Mouse (Mus musculus) lung, postnatal 4 days (tissue): ENCODE results near the gene Stk24.
"Not testable (repeated sequence)": the region's sequence is repeated elsewhere in the genome, so short reads cannot be mapped to it uniquely, and the experiment has no call there.

Source experiments
- DNase-seq, 2 experiments: peaks; one replicate each; pipeline ENCODE4 v3.0.0; 2021

Stk24 gene

DNA sequence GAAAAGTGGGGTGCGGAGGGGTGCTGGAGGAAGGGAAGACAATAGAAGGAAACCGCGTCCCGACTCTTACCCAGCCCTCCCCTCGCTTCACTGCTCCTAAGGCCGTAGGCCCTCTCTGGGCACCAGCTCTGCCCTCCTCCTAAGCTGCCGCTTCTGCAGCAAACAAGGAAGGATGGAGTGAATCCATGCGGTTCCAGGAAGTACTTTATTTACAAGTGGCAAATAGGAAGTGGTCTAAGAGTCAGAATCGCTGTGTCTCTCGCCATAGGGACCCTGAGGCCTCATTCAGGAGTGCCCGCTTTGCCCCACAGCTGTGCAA is at the start of gene Stk24:
Gene Stk24 (minus strand): TSS at position 185 of the 319 bp plus-strand sequence.
- peak in 1 of 2 experiments; percentile 80 for DNase-seq

GRCm38 (mm10) chr14:121428148-121428547 is 48.3 kb upstream of the Stk24 start:
- no peak for DNase-seq

GRCm38 (mm10) chr14:121426743-121427142 is 46.9 kb upstream of the Stk24 start:
- DNase-seq = peak in 1 of 2 experiments; percentile 27

GRCm38 (mm10) chr14:121425004-121425793 is 45.4 kb upstream of the Stk24 start:
- DNase-seq = no peak

- DNase-seq = peak in 1 of 2 experiments; percentile 30
These were observed 43.5 kb upstream of the Stk24 start for GRCm38 (mm10) chr14:121423341-121423751.

DNA sequence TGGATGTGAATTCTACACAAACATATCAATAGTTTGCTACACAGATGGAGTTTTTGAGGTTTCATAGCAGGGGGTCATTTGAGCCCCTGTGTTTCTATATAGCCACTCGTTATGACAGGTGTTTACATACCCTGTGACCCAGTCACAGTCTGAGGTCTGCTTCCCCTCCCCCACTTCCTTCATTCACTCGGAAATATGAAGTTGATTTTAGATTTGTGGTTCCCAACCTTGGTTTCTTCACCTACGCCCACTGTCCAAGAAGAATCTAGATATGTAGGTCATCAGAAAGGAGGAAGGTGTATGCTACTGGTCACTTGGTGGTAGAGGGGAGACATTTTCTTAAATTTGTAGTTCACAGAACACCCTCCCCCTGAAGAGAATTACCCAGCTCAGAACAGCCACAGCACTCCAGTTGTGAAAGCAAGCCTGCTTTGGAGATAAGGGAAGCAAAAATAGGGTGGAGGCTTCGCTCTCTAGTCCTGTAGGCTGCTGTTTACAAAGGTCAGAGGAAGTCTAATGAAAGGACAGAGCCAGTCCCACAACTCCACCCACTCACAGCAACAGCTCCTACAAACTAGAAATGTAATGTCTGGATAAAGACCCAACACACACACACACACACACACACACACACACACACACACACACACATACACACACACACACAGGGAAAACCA is 43.0 kb upstream of the Stk24 start:
- peak; percentile 44 to 53 for DNase-seq

- DNase-seq = no peak
These were observed 42.2 kb upstream of the Stk24 start for GRCm38 (mm10) chr14:121422000-121422399.

DNA sequence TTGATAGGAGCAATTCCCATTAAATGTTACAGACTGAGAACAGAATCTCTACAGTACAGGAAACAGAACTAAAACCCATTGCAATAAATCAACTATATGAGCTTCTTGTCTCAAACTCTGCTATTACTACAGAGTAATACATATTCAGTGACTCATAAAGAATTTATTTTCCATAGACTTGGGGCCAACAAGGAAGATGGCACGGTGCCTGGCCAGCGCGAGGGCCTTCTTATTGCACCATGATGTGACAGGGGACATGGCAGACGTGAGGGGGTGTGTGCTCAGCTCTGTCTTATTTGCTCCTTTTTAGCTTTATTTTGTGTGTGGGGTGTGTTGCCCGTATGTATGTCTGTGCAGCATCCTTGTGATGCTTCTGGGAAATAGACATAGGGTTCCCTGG is 37.8 kb upstream of the Stk24 start:
- peak; percentile 74 to 83 for DNase-seq

- no peak for DNase-seq
These were observed 37.0 kb upstream of the Stk24 start for GRCm38 (mm10) chr14:121416626-121417319.

DNA sequence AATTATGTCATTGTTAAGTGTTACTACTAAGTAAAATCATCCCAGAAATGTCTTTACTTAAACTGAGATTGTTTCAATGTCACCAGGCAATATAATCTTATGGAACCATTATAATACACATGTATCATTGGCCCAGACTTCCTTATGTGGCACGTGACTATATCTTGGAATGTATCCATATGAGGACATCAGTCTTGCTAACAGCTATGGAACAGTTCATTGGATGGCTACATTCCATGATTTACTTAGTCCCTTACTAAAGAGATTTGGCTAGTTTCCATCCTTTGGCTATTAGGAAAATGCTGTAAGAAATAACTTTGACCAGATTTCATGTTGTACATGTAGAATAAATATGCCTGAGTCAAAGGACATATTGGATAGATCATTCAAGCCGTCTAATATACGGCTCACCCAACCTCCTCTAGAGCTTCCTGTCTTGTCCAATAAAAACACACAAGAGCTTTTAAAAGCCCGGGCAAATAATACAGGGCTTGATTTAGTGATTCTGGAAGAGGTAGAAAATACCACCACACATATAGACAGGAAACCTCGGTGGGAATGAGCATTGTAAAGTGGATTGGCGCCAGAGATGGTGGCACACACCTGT is 34.9 kb upstream of the Stk24 start:
- no peak for DNase-seq

- DNase-seq = not testable (repeated sequence)
These were observed 33.9 kb upstream of the Stk24 start for GRCm38 (mm10) chr14:121413726-121414125.

GRCm38 (mm10) chr14:121408944-121409343 is 29.1 kb upstream of the Stk24 start:
- no peak for DNase-seq

DNA sequence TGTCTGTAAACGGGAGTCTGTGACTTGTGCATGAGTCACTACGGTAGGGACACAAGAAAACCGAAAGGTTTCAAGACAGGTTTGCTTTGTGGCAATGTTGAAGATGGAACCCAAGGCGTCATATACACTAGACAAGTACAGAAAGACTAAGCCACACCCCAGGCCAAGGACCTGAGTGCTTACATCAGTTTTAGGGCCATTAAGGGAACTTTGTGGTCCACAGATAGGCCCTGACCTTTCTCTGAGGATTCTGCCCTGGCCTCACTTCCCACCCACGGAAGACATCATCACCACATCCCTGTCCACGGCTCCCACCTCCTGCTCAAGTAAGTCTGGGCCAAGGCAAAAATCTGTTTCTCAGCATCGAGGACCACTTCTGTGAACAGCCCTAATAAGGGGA is 27.1 kb upstream of the Stk24 start:
- no peak for DNase-seq

GRCm38 (mm10) chr14:121405546-121405945 is 25.7 kb upstream of the Stk24 start:
- no peak for DNase-seq

GRCm38 (mm10) chr14:121405120-121405519 is 25.3 kb upstream of the Stk24 start:
- no peak for DNase-seq

DNA sequence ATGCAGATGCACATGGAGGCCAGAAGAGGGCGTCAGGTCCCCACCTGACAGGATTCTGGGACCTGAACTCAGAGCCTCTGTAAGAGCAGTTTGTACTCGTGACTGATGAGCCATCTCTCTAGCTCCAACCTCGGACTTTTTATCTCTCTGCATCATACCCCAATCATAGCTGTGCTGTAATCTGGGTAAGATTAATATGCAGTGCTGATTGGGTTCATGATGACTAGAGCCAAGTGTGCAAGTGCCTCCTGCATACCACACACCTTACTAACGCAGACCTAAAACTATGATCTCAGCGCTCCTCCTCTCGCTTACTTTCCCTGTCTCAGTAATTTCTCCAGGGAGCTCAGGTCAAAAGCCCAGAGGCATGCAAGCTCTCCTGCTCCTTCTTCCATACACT is 19.9 kb upstream of the Stk24 start:
- no peak for DNase-seq

GRCm38 (mm10) chr14:121397471-121397870 is 17.7 kb upstream of the Stk24 start:
- peak in 1 of 2 experiments; percentile 70 for DNase-seq

DNA sequence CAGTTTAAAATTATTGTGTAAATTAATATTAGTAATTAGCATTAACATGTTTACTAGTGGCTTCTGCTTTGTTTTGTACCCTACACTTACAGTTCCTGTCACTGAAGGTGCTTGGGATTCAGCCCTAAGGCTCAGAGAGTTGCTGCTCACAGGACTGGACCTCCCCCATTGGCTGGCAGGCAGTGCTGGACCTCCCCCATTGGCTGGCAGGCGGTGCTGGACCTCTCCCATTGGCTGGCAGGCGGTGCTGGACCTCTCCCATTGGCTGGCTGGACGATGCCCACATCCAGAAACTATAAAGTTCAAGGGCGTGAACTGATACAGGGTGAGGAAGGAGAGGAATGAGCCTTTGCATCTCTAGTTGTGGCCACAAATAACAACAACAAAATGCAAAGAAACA is 15.3 kb upstream of the Stk24 start:
- no peak for DNase-seq

GRCm38 (mm10) chr14:121391927-121392326 is 12.1 kb upstream of the Stk24 start:
- DNase-seq = peak; percentile 43 to 61

- no peak for DNase-seq
These were observed 7.9 kb upstream of the Stk24 start for GRCm38 (mm10) chr14:121387760-121388159.

DNA sequence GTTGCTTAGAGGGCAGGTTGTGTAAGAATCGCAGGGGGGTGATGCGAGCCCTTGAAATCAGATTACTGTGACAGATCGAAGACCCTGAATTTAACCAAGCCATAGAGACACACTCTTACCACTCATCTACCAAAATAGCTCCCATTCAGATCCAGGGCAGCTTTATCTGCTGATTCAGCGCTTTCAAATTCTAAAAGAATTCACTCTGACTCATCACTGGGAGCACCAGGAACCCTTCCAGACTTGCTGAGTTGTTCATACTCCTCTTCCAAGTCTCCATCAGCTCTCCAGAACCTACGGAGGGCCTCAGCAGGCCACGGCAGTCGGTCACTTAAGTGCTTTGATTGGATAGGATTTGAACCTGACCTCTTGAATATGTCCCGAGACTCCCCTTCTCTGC is 5.6 kb upstream of the Stk24 start:
- no peak for DNase-seq

- DNase-seq = no peak
These were observed 4.0 kb upstream of the Stk24 start for GRCm38 (mm10) chr14:121383801-121384200.

- DNase-seq = peak; percentile 89 to 95
These were observed 540 bp downstream of the Stk24 start for GRCm38 (mm10) chr14:121379116-121379826.
